Mouse (Mus musculus) adrenal gland, adult 18-20 months (tissue): ENCODE data around the gene Ryr3. TPM values are rescaled to one million over a fixed set of nuclear protein-coding genes. Genes with fewer than 3 reads are reported as not detected.

Experiments
- microRNA-seq, 2 experiments: library from miRNA; unstranded; fragments of <30 nt; microRNA quantifications; one replicate each; pipeline ENCODE4 v1.2.0; 2021; ENCODE audit warnings: borderline number of aligned reads in 2 of 2
- total RNA-seq, 2 experiments: library from RNA; stranded (reverse); gene quantifications; 1 replicate in 1 of 2; 2 replicates in 1 of 2; pipeline ENCODE4 v1.2.3; 2021

The Ryr3 gene
- total RNA-seq, 2 experiments from 2014 or later = 0.26 to 0.46 TPM

Small RNA genes lying within 50 kb of the gene (microRNA-seq; reads per million reads assigned to microRNA genes)
- 0 reads per million in 2 experiments for gene Gm44374

Other genes with a start within 250 kb of the Ryr3 start
- not detected for gene Tmco5b, start 68.6 kb upstream of the Ryr3 start, total RNA-seq
- gene Fmn1, start 110.6 kb upstream of the Ryr3 start, total RNA-seq = 1 to 10 TPM; 2.2 to 3.2 TPM